Mouse (Mus musculus) spleen, adult 2 months (tissue): ENCODE measurements at regions not wholly inside any gene's neighbourhood (a gene's known extent, or its start where the extent isn't known, plus 50 kb on each side); places are given as distances from the start of the nearest gene placed in this dataset.

ENCODE experiments used
- CTCF ChIP-seq: fragments of 200-500 bp; IDR thresholded peaks from 2 replicates; pipeline ENCODE4 v1.5.1; 2011; ENCODE audit warnings: mild to moderate bottlenecking, inconsistent platforms; ENCODE audit not compliant: insufficient read depth, insufficient read length, insufficient replicate concordance; ENCODE audit errors: extremely low read depth
- POLR2A ChIP-seq: fragments of 200-500 bp; IDR thresholded peaks from 2 replicates; pipeline ENCODE4 v1.6.1; 2011; ENCODE audit warnings: low read depth, low read length, inconsistent platforms

DNA sequence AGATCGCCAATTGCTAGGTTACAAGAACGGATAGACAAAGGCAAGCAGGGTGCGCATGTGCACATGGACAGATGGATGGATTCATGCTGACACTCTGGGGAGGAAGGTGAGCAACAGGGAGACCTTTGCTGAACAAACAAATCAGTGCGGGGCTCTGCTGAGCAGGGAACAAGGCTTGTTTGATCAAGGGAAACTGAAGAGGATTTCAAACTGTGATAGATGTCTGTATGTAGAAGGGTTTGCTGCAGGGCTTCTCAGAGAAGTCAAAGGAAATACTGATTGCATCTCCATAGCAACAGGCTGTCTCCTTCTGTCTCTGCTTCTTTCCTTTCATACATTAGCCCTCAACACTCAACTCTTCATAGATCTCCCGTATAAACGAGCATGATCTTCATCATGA, 185.5 kb upstream of the Rnd3 start:
- TF ChIP-seq POLR2A: no peak
- no peak for TF ChIP-seq CTCF
